In genomic region chr13:32372531-32372883, GRCm38 (mm10) we compare ENCODE assay signal across 18 mouse cellular contexts.
"Had no signal": no experiment of that assay in that cellular context is flagged by ENCODE, and none has a peak within 500 bp of the region (broad histone marks: within the 10 kb centered on the region; RNA-seq: fewer than 3 reads in every experiment).

No protein-coding gene starts in this region.

- H3K27me3 ChIP-seq: liver, embryonic 15.5 days; lung, embryonic 15.5 days; midbrain, embryonic 13.5 days; midbrain, embryonic 15.5 days; neural tube, embryonic 12.5 days; stomach, embryonic 15.5 days had no signal

- H3K4me3 ChIP-seq: liver, embryonic 15.5 days; lung, embryonic 15.5 days; megakaryocyte, embryonic 14.5 days; midbrain, embryonic 13.5 days; midbrain, embryonic 15.5 days; neural tube, embryonic 12.5 days; stomach, embryonic 15.5 days had no signal

- H3K36me3 ChIP-seq: liver, embryonic 15.5 days; lung, embryonic 15.5 days; midbrain, embryonic 13.5 days; midbrain, embryonic 15.5 days; neural tube, embryonic 12.5 days; stomach, embryonic 15.5 days had no signal

- H3K9me3 ChIP-seq: liver, embryonic 15.5 days; lung, embryonic 15.5 days; midbrain, embryonic 15.5 days; neural tube, embryonic 12.5 days; stomach, embryonic 15.5 days had no signal

- H3K27ac ChIP-seq: liver, embryonic 15.5 days; lung, embryonic 15.5 days; macrophage; midbrain, embryonic 13.5 days; midbrain, embryonic 15.5 days; neural tube, embryonic 12.5 days; stomach, embryonic 15.5 days had no signal

- H3K4me1 ChIP-seq: liver, embryonic 15.5 days; lung, embryonic 15.5 days; midbrain, embryonic 13.5 days; midbrain, embryonic 15.5 days; neural tube, embryonic 12.5 days; stomach, embryonic 15.5 days had no signal

- ATAC-seq: liver, postnatal 0 days; midbrain, embryonic 13.5 days; midbrain, embryonic 15.5 days had no signal

- H3K4me2 ChIP-seq: liver, embryonic 15.5 days; lung, embryonic 15.5 days; midbrain, embryonic 11.5 days; midbrain, embryonic 13.5 days; midbrain, embryonic 15.5 days; neural tube, embryonic 12.5 days; stomach, embryonic 15.5 days had no signal

- DNase-seq: liver, postnatal 0 days; lung, adult 2 months; lung, postnatal 14 days; lung, postnatal 36 days; right cerebral cortex, postnatal 14 days; spleen, adult 18-20 months; thymus, adult 2 months; thymus, postnatal 25 days; thymus, postnatal 4 days had no signal

- H3K9ac ChIP-seq: liver, embryonic 15.5 days; liver, postnatal 0 days; lung, embryonic 15.5 days; midbrain, embryonic 13.5 days; midbrain, embryonic 15.5 days; neural tube, embryonic 12.5 days; stomach, embryonic 15.5 days had no signal
